Mouse (Mus musculus) liver, adult 2 months (tissue): ENCODE data around the gene Kalrn.

Experiments
- CTCF ChIP-seq: fragments of 200-500 bp; IDR thresholded peaks from 2 replicates; pipeline ENCODE4 v1.5.1; 2011; ENCODE audit warnings: low read depth, low read length, control low read depth
- POLR2A ChIP-seq: fragments of 200-500 bp; IDR thresholded peaks from 2 replicates; pipeline ENCODE4 v1.6.1; 2011; ENCODE audit warnings: low read length, control low read depth; ENCODE audit not compliant: insufficient read depth; ENCODE audit errors: extremely low read depth

DNA sequence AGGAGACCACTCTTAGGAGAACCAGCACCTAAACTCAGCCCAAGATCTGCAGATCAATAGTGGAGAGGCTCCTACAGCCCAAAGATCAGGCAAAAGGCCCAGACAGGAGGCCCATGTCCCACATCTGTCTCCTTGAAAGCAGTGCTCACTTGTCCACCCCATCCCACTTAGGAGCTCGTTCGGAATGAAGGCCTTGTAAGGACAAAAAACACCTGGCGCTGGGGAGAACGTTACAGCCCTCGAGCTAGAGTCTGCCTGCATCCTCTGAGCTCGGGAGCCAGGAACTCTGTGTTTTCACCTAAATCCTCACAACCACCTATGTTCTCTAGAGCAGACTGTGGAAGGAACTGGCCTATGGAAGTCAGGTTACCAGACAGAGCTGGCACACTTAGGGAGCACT lies 492.5 kb downstream of the Kalrn start:
- no peak for TF ChIP-seq CTCF
- no peak for TF ChIP-seq POLR2A
